Comparison of ENCODE assay signal across 21 mouse cellular contexts in genomic region chr14:76786214-76786613, GRCm38 (mm10).
DNase-seq lines count a peak whose midpoint lies in the region; ATAC-seq lines count a peak whose summit lies in the region.
"Had no signal": no experiment of that assay in that cellular context is flagged by ENCODE, and none has a peak within 500 bp of the region (broad histone marks: within the 10 kb centered on the region; RNA-seq: fewer than 3 reads in every experiment).

No protein-coding gene starts in this region.

- 76% methylated on average over 4 of the region's 4 CpGs for WGBS in intestine, embryonic 15.5 days
- 75% methylated on average over 4 of the region's 4 CpGs for WGBS in stomach, embryonic 16.5 days

- no peak overlapping the region for H3K9ac ChIP-seq in intestine, embryonic 15.5 days
- H3K9ac ChIP-seq in stomach, embryonic 16.5 days (ENCODE audit: low read length): no peak overlapping the region
- H3K9ac ChIP-seq: embryonic facial prominence, embryonic 13.5 days; heart, embryonic 12.5 days; hindbrain, embryonic 15.5 days had no signal

- peak; percentile 86 for DNase-seq in heart, adult 11 months
- DNase-seq in heart, postnatal 14 days: no peak
- DNase-seq in kidney, adult 11 months: no peak
- DNase-seq in MN1 (ENCODE audit: low spot score): no peak
- no peak for DNase-seq in heart, adult 9 months (ENCODE audit: low spot score in 2 of 2)
- DNase-seq: adrenal gland, postnatal 14 days; B cell, adult 2 months; cerebellum, adult 11-12 months; cerebellum, adult 9-11 months; cerebellum, postnatal 36 days; gastrocnemius, postnatal 10 days; heart, adult 2 months; heart, postnatal 36 days had no signal

- intact Hi-C loops in heart, postnatal 14 days (cut with DNase I): no loop called here

- peak; percentile 67 for ATAC-seq in intestine, embryonic 15.5 days
- peak; percentile 68; the same call in 1 of the 2 replicates for ATAC-seq in stomach, embryonic 16.5 days (ENCODE audit: insufficient read depth, low FRiP score)
- ATAC-seq: activated CD4-positive, CD25-positive, alpha-beta regulatory T cell, adult 4 months; forebrain, embryonic 14.5 days; Patski had no signal

- no peaks in the 10 kb centered on the region for H3K27me3 ChIP-seq in intestine, embryonic 15.5 days (replicated peaks)
- H3K27me3 ChIP-seq in stomach, embryonic 16.5 days (ENCODE audit: control insufficient read depth, insufficient read depth, low read length): no peaks in the 10 kb centered on the region
- H3K27me3 ChIP-seq: embryonic facial prominence, embryonic 13.5 days; heart, embryonic 12.5 days; hindbrain, embryonic 15.5 days; Patski had no signal

- no peak overlapping the region for H3K4me3 ChIP-seq in intestine, embryonic 15.5 days (replicated peaks)
- H3K4me3 ChIP-seq in stomach, embryonic 16.5 days (replicated peaks; ENCODE audit: low read length): no peak overlapping the region
- H3K4me3 ChIP-seq: embryonic facial prominence, embryonic 13.5 days; heart, adult 2 months; heart, embryonic 12.5 days; hindbrain, embryonic 15.5 days had no signal

- peaks cover 6% of the 10 kb centered on the region; the same call in 1 of the 2 replicates for H3K4me1 ChIP-seq in intestine, embryonic 15.5 days (replicated peaks)
- H3K4me1 ChIP-seq in stomach, embryonic 16.5 days (ENCODE audit: control insufficient read depth, insufficient read depth, low read length): no peaks in the 10 kb centered on the region; the same call in 1 of the 2 replicates

- no peak overlapping the region for H3K27ac ChIP-seq in intestine, embryonic 15.5 days
- H3K27ac ChIP-seq in stomach, embryonic 16.5 days (ENCODE audit: low read length): no peak overlapping the region
- H3K27ac ChIP-seq: embryonic facial prominence, embryonic 13.5 days; hindbrain, embryonic 15.5 days had no signal

- H3K36me3 ChIP-seq in intestine, embryonic 15.5 days: no peaks in the 10 kb centered on the region
- H3K36me3 ChIP-seq in stomach, embryonic 16.5 days (ENCODE audit: control insufficient read depth, insufficient read depth, low read length): no peaks in the 10 kb centered on the region
- H3K36me3 ChIP-seq: embryonic facial prominence, embryonic 13.5 days; heart, embryonic 12.5 days; hindbrain, embryonic 15.5 days had no signal

- H3K9me3 ChIP-seq in intestine, embryonic 15.5 days: no peaks in the 10 kb centered on the region
- no peaks in the 10 kb centered on the region for H3K9me3 ChIP-seq in stomach, embryonic 16.5 days (replicated peaks; ENCODE audit: control insufficient read depth, low read length)
- H3K9me3 ChIP-seq: embryonic facial prominence, embryonic 13.5 days; heart, embryonic 12.5 days; hindbrain, embryonic 15.5 days had no signal

- no peak overlapping the region for H3K4me2 ChIP-seq in intestine, embryonic 15.5 days (replicated peaks)
- no peak overlapping the region for H3K4me2 ChIP-seq in stomach, embryonic 16.5 days (ENCODE audit: low read depth, low read length)
- H3K4me2 ChIP-seq: embryonic facial prominence, embryonic 13.5 days; heart, embryonic 12.5 days; hindbrain, embryonic 15.5 days had no signal
